Mouse (Mus musculus) lung, postnatal 25 days (tissue): Measurements from ENCODE around the gene Idnk.
"Not testable (repeated sequence)": the region's sequence is repeated elsewhere in the genome, so short reads cannot be mapped to it uniquely, and the experiment has no call there.

Experiments used
- DNase-seq: peaks from one replicate; pipeline ENCODE4 v3.0.0; 2022; ENCODE audit warnings: low spot score

Gene Idnk

DNA sequence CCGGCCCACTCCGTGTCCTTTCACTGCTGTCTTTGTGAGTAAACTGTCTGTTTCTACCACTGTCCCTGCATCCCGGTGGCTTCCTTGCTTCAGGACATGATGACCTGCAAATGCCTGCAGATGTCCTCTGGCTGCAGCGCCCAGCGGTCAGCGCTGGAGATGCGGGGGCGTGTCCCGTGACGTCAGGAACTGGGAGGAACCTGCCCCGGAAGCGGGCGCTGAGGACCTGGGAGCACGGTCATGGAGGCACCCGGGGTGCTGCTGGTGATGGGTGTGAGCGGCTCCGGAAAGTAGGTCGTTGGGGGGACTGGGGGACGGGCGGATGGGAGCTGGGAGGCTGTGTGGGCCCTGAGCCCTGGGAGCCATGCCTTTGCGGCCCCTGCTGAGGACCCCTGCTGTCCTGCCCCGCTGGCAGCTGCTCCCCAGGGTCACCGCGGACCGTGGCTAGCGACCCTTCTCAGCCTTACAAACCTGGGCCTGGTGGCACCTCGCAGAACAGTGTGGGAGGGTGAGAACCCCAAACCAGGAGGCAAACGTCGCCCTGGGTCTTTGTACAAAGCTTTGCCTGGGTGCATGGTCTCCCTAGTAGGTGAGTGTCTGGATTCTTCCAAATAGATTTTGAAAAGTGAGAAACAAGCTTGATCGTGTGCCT is at the start of gene Idnk:
Gene Idnk (plus strand): TSS at position 203 of the 652 bp plus-strand sequence.
- peak; percentile 92 for DNase-seq

DNA sequence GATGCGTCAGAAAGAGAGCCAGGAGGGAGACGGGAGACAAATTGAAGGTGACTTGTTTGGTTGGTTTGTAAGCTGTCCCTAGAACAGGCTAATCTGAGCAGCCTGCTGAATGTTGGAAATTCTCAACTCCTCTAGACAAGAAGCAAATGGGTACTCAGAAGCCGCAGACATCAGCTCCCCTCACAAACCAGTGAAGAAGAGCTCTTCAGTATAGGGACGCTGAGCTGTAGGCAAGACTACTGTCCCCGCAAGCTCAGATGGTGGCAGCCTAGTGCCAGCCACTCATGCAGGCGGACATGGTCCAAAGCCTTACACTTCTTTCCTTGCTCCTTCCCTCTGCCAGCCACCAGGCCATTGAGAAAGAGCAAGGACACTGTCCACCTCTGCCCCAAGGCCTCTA is 46.1 kb upstream of the Idnk start:
- no peak for DNase-seq

DNA sequence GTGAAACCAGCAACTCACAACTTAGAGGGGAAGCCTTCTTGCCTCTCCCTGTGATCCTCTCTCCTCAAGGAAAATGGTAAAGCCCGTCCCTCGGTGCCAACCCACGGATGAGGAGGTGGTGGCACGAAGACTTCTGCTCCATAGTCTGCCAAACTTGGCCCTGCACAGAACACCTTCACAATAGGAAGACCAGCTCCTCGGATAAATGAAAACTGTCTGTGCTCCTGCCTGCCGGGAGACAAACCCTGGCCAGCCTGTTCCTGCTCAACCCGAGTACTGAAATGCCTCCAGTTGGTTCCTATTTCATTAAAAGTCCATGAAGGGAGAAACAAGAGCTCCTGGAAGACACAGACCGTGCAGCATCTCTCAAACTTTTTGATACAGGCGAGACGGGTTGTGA is 45.3 kb upstream of the Idnk start:
- DNase-seq: no peak

DNA sequence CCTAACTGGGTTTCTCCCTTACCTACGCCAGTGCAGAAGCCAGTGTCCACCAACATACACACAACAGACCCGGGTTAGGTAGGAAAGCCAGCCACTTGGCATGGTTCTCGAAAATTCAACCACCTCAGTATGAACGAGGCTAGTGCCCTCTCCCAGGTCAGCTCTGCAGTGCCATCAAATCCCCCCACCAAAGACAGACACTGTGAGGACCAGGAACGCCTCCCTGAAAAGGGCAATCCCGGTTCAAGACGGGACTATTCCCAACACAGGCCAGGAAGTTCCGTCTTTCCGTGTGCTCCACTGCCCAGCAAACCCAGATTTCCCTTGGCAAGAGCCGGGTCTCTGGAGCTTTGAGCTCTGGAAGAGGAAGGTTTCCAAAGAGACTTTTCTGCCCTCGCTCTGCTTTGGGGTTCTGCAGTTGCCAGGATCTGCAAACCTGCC is 44.8 kb upstream of the Idnk start:
- DNase-seq: no peak

DNA sequence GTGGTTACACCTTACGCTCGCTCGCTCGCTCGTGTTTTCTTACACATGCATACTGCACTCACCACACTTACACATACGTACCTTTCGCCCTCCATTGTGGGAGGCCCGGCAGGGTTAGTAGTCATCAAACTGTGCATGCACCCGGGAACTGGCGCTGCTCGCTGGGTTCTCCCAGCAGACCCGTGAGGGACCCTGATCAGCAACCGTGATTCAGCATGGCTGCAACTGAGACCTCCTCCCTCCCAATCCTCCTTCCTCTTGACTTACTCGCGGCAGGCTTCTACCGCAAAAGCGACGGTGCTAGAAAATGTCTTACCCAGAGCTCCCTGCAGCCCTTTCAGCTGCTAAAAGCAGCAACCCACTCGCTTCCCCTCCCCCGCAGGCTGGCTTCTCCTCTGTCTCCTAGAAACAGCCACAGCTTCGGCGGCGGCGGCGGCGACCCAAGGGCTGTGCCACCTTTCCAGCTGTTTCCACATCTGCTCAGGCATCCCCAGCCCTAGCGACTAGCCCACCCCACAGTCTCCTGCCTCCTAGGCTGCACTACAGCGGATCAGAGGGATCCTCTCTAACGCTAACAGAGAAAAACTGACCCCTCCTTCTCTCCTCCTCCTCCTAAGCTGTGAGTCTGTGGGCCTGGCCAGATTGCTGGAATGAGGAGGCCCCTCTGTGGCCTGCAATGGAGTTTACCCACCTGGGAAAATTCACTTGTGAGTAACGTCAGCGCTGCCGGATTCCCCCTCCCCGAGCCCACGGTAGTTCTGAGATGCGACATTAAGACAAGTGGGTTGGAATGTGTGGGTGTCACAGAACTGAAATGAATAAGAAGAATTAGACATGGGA is 44.2 kb upstream of the Idnk start, which contains the start of gene Klhl3:
Gene Klhl3 (minus strand): TSS at position 532 of the 840 bp plus-strand sequence.
- DNase-seq: peak; percentile 57

DNA sequence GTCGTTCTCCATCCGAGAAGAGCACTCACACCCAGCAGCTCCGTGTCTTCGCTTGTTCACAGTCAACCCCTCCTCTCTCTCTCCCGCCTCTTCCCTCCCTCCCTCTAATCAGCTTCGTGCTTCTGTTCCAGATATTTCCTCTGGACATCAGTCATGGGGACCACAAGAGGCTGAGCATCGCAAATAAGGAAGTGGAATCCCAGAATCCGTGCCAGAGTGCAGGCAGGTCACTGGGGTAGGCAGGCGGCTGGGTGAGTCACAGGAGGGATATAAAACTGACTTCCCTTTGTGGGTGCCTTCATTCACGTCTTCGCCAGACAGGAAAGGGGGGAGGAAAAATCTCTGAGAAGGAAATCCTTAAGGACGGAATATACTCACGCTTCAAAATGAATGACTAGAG is 42.2 kb upstream of the Idnk start:
- DNase-seq: peak; percentile 61

DNA sequence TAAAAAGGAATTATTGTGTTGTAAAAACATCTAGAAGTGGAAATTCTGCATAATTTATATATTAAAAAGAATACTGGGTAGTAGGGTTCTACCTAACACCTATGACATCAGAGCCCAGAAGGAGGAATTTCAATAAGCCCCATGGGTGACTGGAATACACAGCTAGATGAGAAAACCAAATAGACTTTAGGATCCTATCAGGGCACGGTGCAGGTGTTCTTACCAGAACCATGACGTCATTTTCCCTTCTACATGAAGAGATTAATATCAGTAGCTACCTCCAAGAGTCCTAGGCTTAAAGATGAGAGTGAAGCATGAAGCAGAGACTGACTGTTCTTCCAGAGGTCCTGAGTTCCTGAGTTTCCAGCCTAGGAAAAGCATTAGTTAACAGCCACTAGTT is 40.6 kb upstream of the Idnk start:
- DNase-seq: no peak

DNA sequence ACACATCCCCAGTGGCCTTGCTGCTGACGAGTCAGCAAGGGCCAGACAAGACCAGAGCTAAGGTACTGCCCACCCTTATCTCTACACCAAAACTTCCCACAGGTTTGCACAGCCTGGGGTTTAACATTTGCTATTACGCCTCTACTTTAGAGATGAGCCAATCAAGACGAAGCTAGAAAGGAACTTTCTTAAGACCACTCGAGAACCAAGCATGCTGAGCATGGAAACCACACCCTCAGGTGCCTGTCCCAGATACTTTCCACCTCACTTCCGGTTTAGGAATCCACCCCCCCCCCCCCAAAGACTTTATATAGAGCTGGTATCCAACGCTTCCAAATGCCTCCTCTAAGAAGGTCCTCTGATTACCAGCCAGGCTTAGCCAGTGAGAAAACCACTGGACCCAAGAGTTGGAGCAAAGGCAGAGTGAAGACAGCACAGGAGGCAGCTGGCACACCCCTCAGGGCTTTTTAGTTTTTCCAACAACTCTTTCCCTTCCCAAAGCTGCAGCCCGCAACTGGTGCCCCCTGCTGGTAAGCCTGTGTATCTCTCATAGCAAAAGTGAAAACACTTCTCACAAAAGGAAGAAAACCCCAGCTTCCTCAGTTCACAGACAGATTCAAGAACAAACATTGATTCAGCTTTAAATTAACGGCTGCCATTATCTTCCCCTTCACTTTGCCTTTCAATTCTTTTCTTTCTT is 40.0 kb upstream of the Idnk start:
- peak; percentile 79 for DNase-seq

DNA sequence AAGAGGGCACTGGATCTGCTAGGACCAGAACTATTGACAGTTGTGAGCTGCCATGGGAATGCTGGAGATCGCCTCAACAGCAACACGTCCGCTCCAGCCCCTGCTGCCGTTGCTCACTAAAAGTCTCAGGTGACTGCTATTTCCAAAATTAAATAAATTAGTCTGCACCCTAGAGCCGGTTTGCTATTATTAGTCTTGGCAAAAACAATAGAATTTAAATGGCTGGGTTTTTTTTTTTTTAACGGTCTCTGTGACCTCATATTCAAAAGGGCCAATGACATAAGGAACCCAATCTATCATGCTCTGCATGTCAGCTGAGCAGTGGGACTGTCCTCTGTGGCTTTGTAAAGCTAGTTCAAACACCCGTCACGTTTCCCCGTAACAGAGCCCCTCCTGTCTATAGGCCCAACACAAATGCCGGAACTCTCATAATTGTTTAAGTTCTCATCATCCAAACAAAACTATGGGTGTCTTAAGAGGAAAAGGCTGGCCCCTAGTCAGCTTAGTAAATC is 34.6 kb upstream of the Idnk start:
- DNase-seq: no peak

DNA sequence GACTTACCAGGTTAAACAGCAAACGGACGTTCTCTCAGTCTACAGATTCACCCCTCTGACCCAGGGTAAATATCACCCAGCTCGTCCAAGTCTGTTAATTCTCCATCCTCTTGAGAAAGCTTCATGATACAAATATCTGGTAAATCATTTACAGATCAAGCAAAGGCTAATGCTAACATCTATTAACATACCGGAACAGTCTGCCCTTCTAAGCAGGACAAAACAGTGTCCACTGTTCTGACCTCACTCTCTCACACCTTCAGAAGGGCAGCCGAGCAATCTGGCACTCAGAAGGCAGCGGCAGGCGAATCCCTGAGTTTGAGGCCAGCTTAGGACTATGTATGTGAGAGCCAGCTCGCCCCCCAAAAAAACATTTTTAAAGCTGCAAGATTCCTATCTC is 34.1 kb upstream of the Idnk start:
- DNase-seq: no peak

DNA sequence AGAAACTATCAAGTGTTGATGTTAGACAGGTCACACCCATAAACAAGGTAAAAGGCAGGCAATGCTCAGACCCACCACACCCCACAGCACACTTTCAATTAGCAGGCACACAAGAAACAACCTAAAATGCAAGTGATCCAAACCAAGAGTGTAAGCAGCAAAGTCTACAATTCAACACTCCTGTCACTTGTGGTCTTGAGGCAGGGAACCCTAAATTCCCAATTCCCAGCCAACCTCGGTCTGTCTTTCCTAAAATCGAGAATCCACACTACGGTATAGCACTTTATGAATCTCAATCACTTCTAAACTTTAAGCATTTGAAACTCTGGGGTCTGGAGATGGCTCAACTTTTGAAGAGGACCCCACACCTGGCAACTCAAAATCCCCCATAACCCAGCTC is 33.2 kb upstream of the Idnk start:
- DNase-seq: no peak

DNA sequence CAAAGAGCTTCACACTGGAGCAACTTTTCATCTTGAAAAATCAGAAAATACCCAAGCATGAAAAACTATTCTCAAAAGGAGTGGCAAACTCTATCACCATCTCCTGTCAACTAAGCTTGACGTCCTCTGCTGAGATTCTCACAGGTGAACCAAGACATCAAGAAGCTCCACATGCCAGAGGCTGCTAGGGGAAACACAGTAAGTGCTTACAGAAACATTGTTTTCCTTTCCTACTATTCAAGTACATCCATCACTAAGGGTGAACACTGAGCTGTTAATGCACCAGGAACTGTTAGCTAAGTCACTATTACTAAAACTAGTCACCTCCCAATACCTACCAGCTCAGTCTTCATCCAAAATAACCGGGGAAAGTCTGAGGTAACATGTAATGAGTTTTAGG is 32.5 kb upstream of the Idnk start:
- DNase-seq: no peak

DNA sequence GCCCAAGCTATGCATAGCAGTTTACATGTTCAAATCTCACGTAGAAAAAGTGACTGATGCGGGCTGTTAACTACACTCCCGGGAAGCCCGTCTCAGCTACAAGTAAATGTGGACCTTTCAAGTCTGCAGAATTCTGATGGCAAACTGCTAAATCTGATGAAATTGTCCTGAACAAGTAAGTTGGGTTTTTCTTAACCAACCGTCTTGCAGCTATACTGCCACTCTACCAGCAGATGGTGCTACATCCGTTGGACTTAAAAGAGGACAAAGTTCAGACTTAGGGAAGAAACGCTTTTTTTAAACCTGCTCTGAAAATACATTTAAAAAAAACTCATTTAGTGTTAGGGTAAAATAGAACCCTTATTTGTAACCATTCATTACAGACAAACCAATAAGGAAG is 31.3 kb upstream of the Idnk start:
- DNase-seq: peak; percentile 74

DNA sequence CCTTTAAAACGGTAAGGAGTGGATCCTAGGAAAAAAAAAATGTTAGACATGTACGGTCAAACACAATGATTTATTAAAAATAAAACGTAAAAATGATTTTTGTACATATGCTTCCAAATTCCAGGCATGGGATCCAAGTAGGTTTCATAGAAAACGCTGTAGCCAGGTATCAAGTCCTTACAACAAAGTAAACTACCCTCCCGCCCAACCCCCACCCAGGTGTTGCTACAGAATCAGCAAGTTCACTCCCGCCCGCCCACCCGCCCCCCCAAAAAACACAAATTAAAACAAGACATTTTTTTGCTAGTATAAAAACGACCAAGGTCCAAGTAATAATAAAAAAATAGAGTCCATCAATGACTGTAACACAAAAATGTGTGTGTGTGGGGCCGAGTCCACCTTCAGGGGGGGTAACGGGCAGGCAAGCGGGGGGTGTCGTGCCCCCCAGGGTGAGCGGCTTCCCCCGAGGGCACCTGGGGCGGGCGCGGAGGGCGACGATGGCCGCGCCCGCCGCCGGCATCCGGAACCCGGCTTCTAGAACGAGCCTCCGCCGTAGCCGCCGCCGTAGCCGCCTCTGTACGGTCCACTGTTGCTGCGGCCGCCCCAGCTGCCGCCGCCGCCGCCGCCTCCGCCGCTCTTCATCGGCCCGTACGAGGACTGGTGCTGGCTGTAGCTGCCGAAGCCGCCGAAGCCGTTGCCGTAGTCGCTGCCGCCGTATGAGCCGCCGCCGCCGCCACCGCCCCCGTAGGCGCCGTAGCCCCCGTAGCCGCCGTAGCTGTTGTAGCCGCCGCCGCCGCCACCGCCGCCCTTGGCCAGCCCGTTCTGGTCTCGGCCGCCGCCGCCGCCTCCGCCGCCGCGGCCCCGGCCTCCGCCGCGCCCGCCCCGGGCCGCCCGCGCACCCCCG is 30.3 kb upstream of the Idnk start:
- no peak for DNase-seq

DNA sequence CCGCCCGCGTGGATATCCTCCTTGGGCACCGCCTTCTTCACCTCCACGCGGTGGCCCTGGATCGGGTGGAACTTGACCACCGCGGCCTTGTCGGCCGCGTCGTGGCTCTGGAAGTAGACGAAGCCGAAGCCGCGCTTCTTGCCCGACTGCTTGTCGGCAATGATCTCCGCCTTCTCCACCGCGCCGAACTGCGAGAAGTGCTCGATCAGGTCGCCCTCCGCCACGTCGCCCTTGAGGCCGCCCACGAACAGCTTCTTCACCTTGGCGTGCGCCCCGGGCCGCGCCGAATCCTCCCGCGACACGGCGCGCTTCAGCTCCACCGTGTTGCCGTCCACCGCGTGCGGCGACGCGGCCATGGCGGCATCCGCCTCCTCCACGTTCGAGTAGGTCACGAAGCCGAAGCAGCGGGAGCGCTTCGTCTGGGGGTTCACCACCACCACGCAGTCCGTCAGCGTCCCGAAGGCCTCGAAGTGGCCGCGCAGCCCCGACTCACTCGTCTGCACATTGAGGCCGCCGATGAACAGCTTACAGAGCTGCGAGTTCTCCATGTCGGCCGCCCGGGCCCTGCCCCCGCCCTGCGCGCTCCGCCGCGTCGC is 29.6 kb upstream of the Idnk start:
- peak; percentile 23 for DNase-seq

DNA sequence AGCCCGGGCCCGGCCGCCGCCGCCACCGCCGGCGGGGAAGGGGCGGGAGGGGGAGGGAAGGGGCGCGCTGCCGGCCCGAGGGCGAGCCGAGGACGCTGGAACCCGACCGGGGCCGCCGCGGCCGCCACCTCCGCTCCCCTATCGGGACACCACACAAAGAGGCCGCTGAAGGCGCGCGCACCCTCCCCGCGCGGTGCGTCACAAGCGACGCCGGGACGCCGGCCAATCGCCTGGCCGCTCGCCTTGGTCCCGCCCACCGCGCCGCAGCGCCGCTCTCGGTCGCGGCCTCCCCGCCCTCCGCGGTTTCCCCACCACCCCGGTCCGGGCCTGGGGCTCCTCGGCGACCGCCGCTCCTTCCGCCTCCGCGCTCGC is 29.1 kb upstream of the Idnk start, which contains the start of gene Hnrnpa0:
Gene Hnrnpa0 (minus strand): TSS at position 161 of the 372 bp plus-strand sequence.
- peak; percentile 93 for DNase-seq

DNA sequence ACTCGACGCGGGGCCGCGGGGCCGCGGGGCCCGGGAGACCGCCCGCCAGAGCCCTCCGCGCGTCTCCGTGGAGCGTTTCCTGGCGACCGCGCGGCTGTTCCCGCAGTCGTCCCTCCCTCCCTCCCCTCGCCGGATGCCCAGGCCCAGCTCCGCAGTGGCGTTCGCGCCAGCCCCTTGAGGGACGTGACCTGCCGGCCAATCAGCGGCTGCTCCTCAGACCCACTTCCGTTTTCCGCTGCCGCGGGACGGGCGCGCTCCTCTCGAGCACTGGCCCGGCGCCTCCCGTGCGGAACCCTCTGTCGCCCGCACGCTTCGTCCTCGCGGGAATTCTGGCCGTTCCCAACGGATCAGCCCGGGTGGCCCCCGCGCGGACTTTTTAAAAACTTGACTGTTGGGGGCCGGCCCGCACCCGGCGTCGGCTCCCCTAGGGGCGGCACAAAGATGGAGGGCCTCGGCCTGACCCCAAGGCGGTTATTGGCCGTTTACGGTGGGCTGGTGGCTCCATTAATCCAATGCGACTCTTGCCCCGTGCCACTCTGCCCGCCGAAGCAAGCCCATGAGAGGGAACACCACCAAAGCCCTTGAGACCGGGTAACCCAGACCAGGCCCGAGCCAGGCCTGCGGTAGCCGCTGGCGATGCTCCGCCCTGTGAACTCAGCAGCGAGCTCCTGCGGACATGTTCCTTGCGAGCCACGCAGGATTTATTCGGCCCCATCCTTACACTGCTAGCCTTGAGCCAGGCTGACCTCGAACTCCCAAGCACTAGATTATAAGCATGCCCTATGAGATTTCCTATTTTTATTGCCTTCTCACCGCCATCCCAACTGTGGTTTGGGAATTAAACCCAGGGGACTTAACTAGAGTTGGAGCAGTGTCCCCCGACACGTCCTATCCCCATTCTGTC is 28.4 kb upstream of the Idnk start:
- DNase-seq: peak; percentile 97

DNA sequence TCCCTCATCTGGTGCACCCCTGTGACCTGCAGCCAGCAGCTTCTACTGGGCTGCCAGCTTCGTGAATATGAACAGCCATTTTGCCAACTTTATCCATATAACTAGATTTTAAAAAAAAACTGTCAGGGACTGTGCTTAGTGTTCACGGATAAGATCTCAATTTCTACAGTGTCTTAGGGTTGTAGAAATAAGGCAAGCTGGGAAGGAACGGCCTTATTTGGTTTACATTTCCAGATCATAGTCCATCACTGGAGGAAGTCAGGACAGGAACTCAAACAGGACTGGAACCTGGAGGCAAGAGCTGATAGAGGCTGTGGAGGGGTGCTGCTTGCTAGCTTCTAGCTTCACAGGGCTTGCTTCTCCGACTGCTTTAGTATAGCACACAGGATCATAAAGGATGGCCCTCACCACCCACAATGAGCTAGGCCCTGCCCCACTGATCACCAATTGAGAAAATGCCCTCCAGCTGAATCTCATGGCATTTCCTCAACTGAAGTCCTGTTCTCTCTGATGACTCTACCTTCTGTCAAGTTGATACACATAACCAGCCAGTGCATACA is 27.7 kb upstream of the Idnk start:
- DNase-seq: no peak

DNA sequence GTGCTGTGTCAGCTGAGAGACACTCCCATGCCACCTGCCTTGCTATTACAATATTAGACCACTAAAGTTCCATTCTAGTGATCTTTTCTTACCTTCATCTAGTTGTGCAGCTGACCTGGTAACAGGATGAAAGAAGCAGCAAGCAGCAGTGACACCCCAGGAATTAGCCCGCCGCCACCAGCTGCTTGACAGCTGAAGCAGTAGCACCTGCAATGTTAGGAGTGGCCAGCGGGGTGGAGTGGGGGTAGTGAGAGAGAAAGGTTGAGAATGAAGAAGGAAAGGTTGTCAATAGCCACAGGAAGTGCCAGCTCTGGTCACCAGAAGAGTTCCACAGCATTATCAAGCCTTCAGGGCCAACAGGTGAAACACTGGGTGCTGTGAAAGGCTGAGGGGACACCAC is 25.8 kb upstream of the Idnk start:
- no peak for DNase-seq

DNA sequence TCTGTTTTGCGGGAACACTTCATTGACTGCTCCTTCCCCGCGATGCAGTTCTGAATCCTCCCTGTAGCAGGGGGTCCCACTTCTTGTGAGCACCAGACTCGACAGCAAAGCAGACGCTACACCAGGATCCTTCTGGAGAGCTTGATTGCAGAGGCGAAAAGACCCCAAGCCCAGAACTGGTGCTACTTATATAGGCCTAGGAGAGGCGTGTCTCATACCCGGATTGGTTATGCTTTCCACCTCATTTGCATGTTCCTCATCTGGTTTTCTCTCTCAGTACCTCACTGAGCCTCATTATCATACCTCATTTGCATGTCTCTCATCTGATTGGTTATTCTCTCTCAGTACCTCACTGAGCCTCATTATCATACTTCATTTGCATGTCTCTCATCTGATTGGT is 10.8 kb upstream of the Idnk start:
- DNase-seq: not testable (repeated sequence)
